Mouse (Mus musculus) embryonic facial prominence, embryonic 14.5 days (tissue): ENCODE measurements around the gene Rgs7bp. TPM values are rescaled to one million over a fixed set of nuclear protein-coding genes. Genes with fewer than 3 reads are reported as not detected.

Experiments
- ATAC-seq: fragments of 200-750 bp; cut with Nextera tagmentation; 2 replicates; pipeline ENCODE4 v1.8.0; 2017; ENCODE audit warnings: low read depth, moderate number of reproducible peaks, moderate TSS enrichment
- DNase-seq: peaks from one replicate; pipeline ENCODE4 v3.0.0-alpha.2; 2015; ENCODE audit warnings: low spot score
- H3K27ac ChIP-seq: fragments of 300-500 bp; sonication (generic); replicated peaks from 2 replicates; pipeline ENCODE4 v1.5.1; 2014; ENCODE audit warnings: low read depth, mild to moderate bottlenecking, low read length, moderate library complexity
- H3K27me3 ChIP-seq: fragments of 300-500 bp; sonication (generic); replicated peaks from 2 replicates; pipeline ENCODE4 v1.6.1; 2014; ENCODE audit warnings: low read length; ENCODE audit not compliant: control insufficient read depth, insufficient read depth
- H3K36me3 ChIP-seq: fragments of 300-500 bp; sonication (generic); 2 replicates; pipeline ENCODE4 v1.6.1; 2014; ENCODE audit warnings: low read length, mixed read lengths; ENCODE audit not compliant: control insufficient read depth, insufficient read depth
- H3K4me1 ChIP-seq: fragments of 300-500 bp; sonication (generic); 2 replicates; pipeline ENCODE4 v1.6.1; 2014; ENCODE audit warnings: antibody characterized with exemption, low read length; ENCODE audit not compliant: control insufficient read depth, insufficient read depth
- H3K4me2 ChIP-seq: fragments of 300-500 bp; sonication (generic); 2 replicates; pipeline ENCODE4 v1.6.1; 2014; ENCODE audit warnings: low read depth, mild to moderate bottlenecking, low read length, moderate library complexity, mixed read lengths
- H3K4me3 ChIP-seq: fragments of 300-500 bp; sonication (generic); 2 replicates; pipeline ENCODE4 v1.5.1; 2014; ENCODE audit warnings: low read depth, mild to moderate bottlenecking, low read length
- H3K9ac ChIP-seq: fragments of 300-500 bp; sonication (generic); 2 replicates; pipeline ENCODE4 v1.6.1; 2014; ENCODE audit warnings: low read depth, mild to moderate bottlenecking, low read length, moderate library complexity, mixed read lengths
- H3K9me3 ChIP-seq: fragments of 300-500 bp; sonication (generic); 2 replicates; pipeline ENCODE4 v1.6.1; 2016; ENCODE audit warnings: low read length; ENCODE audit not compliant: control insufficient read depth
- WGBS: fragments of 180-500 bp; shearing (Covaris S2); extraction: QIAGEN DNeasy Blood & Tissue Kit; methylation state at CpG from one replicate; pipeline ENCODE4 v1.1.7; 2014; 5-methylcytosine and 5-hydroxymethylcytosine counted together
- polyA plus RNA-seq: library from polyadenylated mRNA; unstranded; fragments of >200 nt; fragmentation: Nextera tagmentation; extraction: Ambion mirVana; gene quantifications from 2 replicates; pipeline ENCODE4 v1.2.1, GENCODE M21; 2014

The Rgs7bp gene
- polyA plus RNA-seq, 1 experiment from 2014 or later, result 5.4 TPM

GRCm38 (mm10) chr13:105031882-105032281, 22.8 kb downstream of the Rgs7bp start:
- no peak for DNase-seq
- no peaks in the 10 kb centered on the region for H3K36me3 ChIP-seq
- no peaks in the 10 kb centered on the region for H3K27me3 ChIP-seq
- no peaks in the 10 kb centered on the region for H3K9me3 ChIP-seq
- H3K4me1 ChIP-seq, result no peaks in the 10 kb centered on the region
- H3K27ac ChIP-seq, result no peak overlapping the region
- H3K4me3 ChIP-seq, result no peak overlapping the region
- H3K9ac ChIP-seq, result no peak overlapping the region
- no peak for ATAC-seq
- no peak overlapping the region for H3K4me2 ChIP-seq

GRCm38 (mm10) chr13:105028276-105028675, 26.5 kb downstream of the Rgs7bp start:
- Histone ChIP-seq H3K36me3 (no peaks in the 10 kb centered on the region), H3K4me2 (no peak overlapping the region), H3K4me1 (no peaks in the 10 kb centered on the region), H3K27me3 (no peaks in the 10 kb centered on the region), H3K4me3 (no peak overlapping the region), H3K27ac (no peak overlapping the region), H3K9me3 (no peaks in the 10 kb centered on the region), H3K9ac (no peak overlapping the region)
- DNase-seq, result peak; percentile 61
- 60% methylated on average over 3 of the region's 3 CpGs for WGBS
- ATAC-seq, result no peak

- no peak for DNase-seq
- Histone ChIP-seq H3K36me3 (no peaks in the 10 kb centered on the region), H3K9ac (no peak overlapping the region), H3K4me1 (no peaks in the 10 kb centered on the region), H3K4me2 (no peak overlapping the region), H3K9me3 (no peaks in the 10 kb centered on the region), H3K4me3 (no peak overlapping the region), H3K27ac (no peak overlapping the region), H3K27me3 (no peaks in the 10 kb centered on the region)
- ATAC-seq, result no peak
- WGBS, result 78% methylated on average over 9 of the region's 9 CpGs
Measured at GRCm38 (mm10) chr13:105016577-105016976, 38.2 kb downstream of the Rgs7bp start.

- Histone ChIP-seq H3K36me3 (no peaks in the 10 kb centered on the region), H3K4me1 (no peaks in the 10 kb centered on the region), H3K27ac (no peak overlapping the region), H3K4me2 (no peak overlapping the region), H3K9me3 (no peaks in the 10 kb centered on the region), H3K27me3 (no peaks in the 10 kb centered on the region), H3K4me3 (no peak overlapping the region), H3K9ac (no peak overlapping the region)
- 69% methylated on average over 8 of the region's 8 CpGs for WGBS
- DNase-seq (peak; percentile 33), ATAC-seq (no peak)
Measured at GRCm38 (mm10) chr13:105015710-105016404, 38.9 kb downstream of the Rgs7bp start.

GRCm38 (mm10) chr13:105011300-105011699, 43.4 kb downstream of the Rgs7bp start:
- ATAC-seq (no peak), DNase-seq (no peak)
- Histone ChIP-seq H3K4me3 (no peak overlapping the region), H3K9ac (no peak overlapping the region), H3K27me3 (no peaks in the 10 kb centered on the region), H3K36me3 (no peaks in the 10 kb centered on the region), H3K4me2 (no peak overlapping the region), H3K27ac (no peak overlapping the region), H3K9me3 (no peaks in the 10 kb centered on the region), H3K4me1 (no peaks in the 10 kb centered on the region)
- WGBS, result 86% methylated on average over 5 of the region's 5 CpGs

- Histone ChIP-seq H3K36me3 (no peaks in the 10 kb centered on the region), H3K4me1 (no peaks in the 10 kb centered on the region), H3K9me3 (no peaks in the 10 kb centered on the region), H3K27ac (no peak overlapping the region), H3K4me2 (no peak overlapping the region), H3K27me3 (no peaks in the 10 kb centered on the region), H3K9ac (no peak overlapping the region), H3K4me3 (no peak overlapping the region)
- DNase-seq (no peak), ATAC-seq (no peak)
- WGBS, result 93% methylated on average over 2 of the region's 2 CpGs
Measured at GRCm38 (mm10) chr13:105008891-105009290, 45.8 kb downstream of the Rgs7bp start.

GRCm38 (mm10) chr13:105002831-105003157, 51.9 kb downstream of the Rgs7bp start:
- Histone ChIP-seq H3K9me3 (no peaks in the 10 kb centered on the region), H3K27me3 (no peaks in the 10 kb centered on the region), H3K4me1 (no peaks in the 10 kb centered on the region), H3K27ac (no peak overlapping the region), H3K36me3 (no peaks in the 10 kb centered on the region), H3K4me2 (no peak overlapping the region), H3K9ac (no peak overlapping the region), H3K4me3 (no peak overlapping the region)
- 68% methylated on average over 2 of the region's 2 CpGs for WGBS
- no peak for DNase-seq
- no peak for ATAC-seq

- H3K4me3 ChIP-seq, result no peak overlapping the region
- no peak overlapping the region for H3K4me2 ChIP-seq
- H3K27ac ChIP-seq, result peak overlapping the region; percentile 48; the same call in 1 of the 2 replicates
- ATAC-seq (no peak), DNase-seq (peak; percentile 39)
- no peaks in the 10 kb centered on the region for H3K9me3 ChIP-seq
- no peak overlapping the region for H3K9ac ChIP-seq
- H3K36me3 ChIP-seq, result no peaks in the 10 kb centered on the region
- H3K4me1 ChIP-seq, result no peaks in the 10 kb centered on the region
- 65% methylated on average over 5 of the region's 5 CpGs for WGBS
- H3K27me3 ChIP-seq, result no peaks in the 10 kb centered on the region
Measured at GRCm38 (mm10) chr13:105002132-105002830, 52.4 kb downstream of the Rgs7bp start.

- Histone ChIP-seq H3K4me2 (no peak overlapping the region), H3K4me1 (no peaks in the 10 kb centered on the region), H3K9ac (no peak overlapping the region), H3K36me3 (no peaks in the 10 kb centered on the region), H3K9me3 (no peaks in the 10 kb centered on the region), H3K27ac (no peak overlapping the region), H3K4me3 (no peak overlapping the region), H3K27me3 (no peaks in the 10 kb centered on the region)
- peak; percentile 17 for DNase-seq
- WGBS, result 53% methylated on average over 2 of the region's 2 CpGs
- ATAC-seq, result no peak
Measured at GRCm38 (mm10) chr13:105001714-105002113, 53.0 kb downstream of the Rgs7bp start.
